Comparison of ENCODE assay signal across 8 mouse cellular contexts in the genomic region with DNA sequence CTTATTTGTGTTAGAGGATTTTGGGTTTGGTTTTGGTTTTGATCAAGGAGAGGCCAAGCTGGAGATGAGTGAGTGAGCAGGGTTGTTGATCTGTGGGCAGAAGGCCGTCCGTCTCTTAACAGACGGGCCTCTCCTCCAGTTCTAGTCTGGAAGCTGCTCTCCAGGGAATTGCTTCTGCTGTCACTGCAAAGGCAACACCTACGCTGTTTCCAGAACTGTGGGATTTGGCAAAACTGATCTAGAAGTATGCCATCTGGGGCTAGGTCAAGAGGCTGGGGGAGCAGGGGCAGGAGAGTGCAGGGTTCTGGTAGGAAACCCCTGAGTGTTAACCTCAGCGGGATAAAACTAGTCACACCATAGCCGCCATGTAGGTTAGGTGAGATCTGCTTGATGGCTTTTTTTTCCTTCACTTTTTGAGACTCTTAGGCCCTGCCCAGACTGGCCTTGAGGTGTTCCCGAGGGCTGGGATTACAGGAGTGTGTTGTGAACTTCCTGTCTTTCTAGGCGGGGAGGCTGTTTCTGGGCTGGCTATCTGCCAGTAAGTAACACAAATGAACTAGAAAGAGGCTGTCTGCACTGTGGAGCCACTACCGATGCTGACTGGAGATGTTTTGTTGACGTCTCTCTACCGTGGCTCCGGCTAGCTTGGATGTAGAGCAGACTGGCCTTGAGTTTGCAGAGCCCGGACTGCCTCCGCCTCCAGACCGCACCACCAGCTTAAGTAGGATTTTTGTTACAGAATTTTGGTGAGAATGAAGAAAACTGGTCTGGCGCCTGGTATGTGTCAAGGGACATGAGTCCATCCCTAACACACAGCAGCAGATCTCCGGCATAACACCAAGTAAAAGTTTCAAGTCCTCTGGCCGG. TPM values are rescaled to one million over a fixed set of nuclear protein-coding genes. Genes with fewer than 3 reads are reported as not detected.
DNase-seq lines count a peak whose midpoint lies in the region; ATAC-seq and TF ChIP-seq lines count a peak whose summit lies in the region.

Gene Atp6v1g2, plus strand, starts transcription at position 547 of the 867 bp plus-strand sequence.

- H3K9me3 ChIP-seq in megakaryocyte, embryonic 14.5 days = no peaks in the 10 kb centered on the region
- H3K9me3 ChIP-seq in heart, embryonic 16.5 days (replicated peaks; ENCODE audit: control insufficient read depth, low read length) = no peaks in the 10 kb centered on the region
- no peaks in the 10 kb centered on the region for H3K9me3 ChIP-seq in limb, embryonic 10.5 days (replicated peaks)

- peak within 1 kb of the TSS; percentile 94 for H3K27ac ChIP-seq in heart, embryonic 16.5 days (ENCODE audit: low read length)
- H3K27ac ChIP-seq in limb, embryonic 10.5 days = peak within 1 kb of the TSS; percentile 96
- H3K27ac ChIP-seq in small intestine, adult 2 months (ENCODE audit: insufficient read depth, low read depth, low read length) = peak within 1 kb of the TSS; percentile 86

- H3K27me3 ChIP-seq in megakaryocyte, embryonic 14.5 days (replicated peaks) = no peaks in the 10 kb centered on the region
- H3K27me3 ChIP-seq in heart, embryonic 16.5 days (ENCODE audit: control insufficient read depth, insufficient read depth, low read length) = no peaks in the 10 kb centered on the region
- H3K27me3 ChIP-seq in limb, embryonic 10.5 days (ENCODE audit: low read depth, poor library complexity, severe bottlenecking) = no peaks in the 10 kb centered on the region
- H3K27me3 ChIP-seq in small intestine, adult 2 months (ENCODE audit: control insufficient read depth, insufficient read depth, low read length) = no peaks in the 10 kb centered on the region

- H3K9ac ChIP-seq in heart, embryonic 16.5 days (ENCODE audit: low read length) = peak within 1 kb of the TSS; percentile 94

- WGBS in heart, embryonic 16.5 days = 50% methylated on average over 18 of the region's 18 CpGs
- WGBS in limb, embryonic 10.5 days = 88% methylated on average over 18 of the region's 18 CpGs
- 28% methylated on average over 18 of the region's 18 CpGs for WGBS in small intestine, adult 2 months

- peak; percentile 58 for DNase-seq in adrenal gland, adult 2 months
- no peak for DNase-seq in adrenal gland, adult 8-10 months
- DNase-seq in limb, embryonic 10.5 days (ENCODE audit: low spot score) = no peak
- DNase-seq in frontal cortex, postnatal 10 days (ENCODE audit: low spot score in 2 of 2) = no peak

- peak within 1 kb of the TSS; percentile 89 for H3K4me2 ChIP-seq in heart, embryonic 16.5 days (ENCODE audit: low read depth, low read length)

- ATAC-seq in megakaryocyte, adult 5-6 weeks (ENCODE audit: poor library complexity, severe bottlenecking) = no peak
- ATAC-seq in heart, embryonic 16.5 days (replicated peaks; ENCODE audit: extremely low read depth, insufficient read depth, low FRiP score) = no peak

- H3K4me1 ChIP-seq in megakaryocyte, embryonic 14.5 days = peaks cover 72% of the 10 kb centered on the region
- H3K4me1 ChIP-seq in heart, embryonic 16.5 days (ENCODE audit: control insufficient read depth, insufficient read depth, low read length) = peaks cover 32% of the 10 kb centered on the region
- H3K4me1 ChIP-seq in limb, embryonic 10.5 days = peaks cover 31% of the 10 kb centered on the region
- H3K4me1 ChIP-seq in small intestine, adult 2 months (ENCODE audit: control insufficient read depth, insufficient read depth, insufficient read length, low read length) = peaks cover 9% of the 10 kb centered on the region

- H3K36me3 ChIP-seq in megakaryocyte, embryonic 14.5 days (replicated peaks; ENCODE audit: low read length) = peaks cover 64% of the 10 kb centered on the region
- H3K36me3 ChIP-seq in heart, embryonic 16.5 days (ENCODE audit: control insufficient read depth, insufficient read depth) = peaks cover 21% of the 10 kb centered on the region
- H3K36me3 ChIP-seq in limb, embryonic 10.5 days = peaks cover 52% of the 10 kb centered on the region
- peaks cover 19% of the 10 kb centered on the region for H3K36me3 ChIP-seq in small intestine, adult 2 months (ENCODE audit: control insufficient read depth, insufficient read depth, low read length)

- TF ChIP-seq CTCF in small intestine, adult 2 months (IDR thresholded peaks at IDR 0.05; ENCODE audit: extremely low read depth, insufficient read length, insufficient replicate concordance, low read depth, low read length) = no peak; the same call in 1 of the 2 replicates

- TF ChIP-seq POLR2A in small intestine, adult 2 months (IDR thresholded peaks at IDR 0.05; ENCODE audit: low read depth, low read length) = no peak

- peak within 1 kb of the TSS; percentile 99 for H3K4me3 ChIP-seq in megakaryocyte, embryonic 14.5 days (replicated peaks)
- H3K4me3 ChIP-seq in heart, embryonic 16.5 days (ENCODE audit: low read length) = peak within 1 kb of the TSS; percentile 75
- H3K4me3 ChIP-seq in limb, embryonic 10.5 days = peak within 1 kb of the TSS; percentile 66
- H3K4me3 ChIP-seq in small intestine, adult 2 months (ENCODE audit: low read depth, low read length) = peak within 1 kb of the TSS; percentile 26

RNA-seq across cellular contexts. Expression of gene Atp6v1g2, which starts in this region (rescaled TPM):
- 1 to 10 TPM; 5.6 to 5.7 TPM for total RNA-seq in adrenal gland, adult 2 months (2021)
- 7.2 and 8.5 TPM in 2 replicates for polyA plus RNA-seq in adrenal gland, adult 2 months (2012; rRNA removed)
- 10 to 100 TPM in 1 of 4 experiments, 1 to 10 TPM in 3; 5.5 to 12.1 (median 7.4) TPM for total RNA-seq in adrenal gland, adult 8-10 months (2022)
- 0.86 TPM in 1 of 2 replicates, not detected in the other for polyA plus RNA-seq in megakaryocyte, embryonic 14.5 days (2012; ENCODE audit: insufficient read depth, low replicate concordance)
- total RNA-seq in megakaryocyte, adult 5-6 weeks (2015) = 6.2 and 6.9 TPM in 2 replicates
- total RNA-seq in megakaryocyte, adult 5-6 weeks (2017) = 3.0 and 3.6 TPM in 2 replicates
- polyA plus RNA-seq in heart, embryonic 16.5 days (2015; fragmentation: Nextera tagmentation; extraction: Ambion mirVana) = 10.1 and 10.4 TPM in 2 replicates
- polyA plus RNA-seq in limb, embryonic 10.5 days (2016; fragmentation: Nextera tagmentation; extraction: Ambion mirVana) = 4.5 and 5.2 TPM in 2 replicates
- 1.0 and 2.8 TPM in 2 replicates for polyA plus RNA-seq in small intestine, adult 2 months (2012; rRNA removed)

Comparison
In these comparisons a context has a peak if more than half of its experiments do, and no peak if none do; other contexts are left out.
1. H3K4me3 ChIP-seq: peak in every context shown above with its lines; median percentile 99 in megakaryocyte, embryonic 14.5 days; 75 in heart, embryonic 16.5 days; 66 in limb, embryonic 10.5 days; 26 in small intestine, adult 2 months.